Mouse (Mus musculus) layer of hippocampus, adult 2 months (tissue): ENCODE data around the gene Sept10. TPM values are rescaled to one million over a fixed set of nuclear protein-coding genes. Genes with fewer than 3 reads are reported as not detected.

Source experiments
- DNase-seq, 2 experiments: peaks; one replicate each; pipeline ENCODE4 v3.0.0; 2022; ENCODE audit warnings: low spot score in 2 of 2
- H3K27ac ChIP-seq: fragments of 200-600 bp; 2 replicates; pipeline ENCODE4 v1.8.1; 2022
- H3K4me3 ChIP-seq: fragments of 200-600 bp; 2 replicates; pipeline ENCODE4 v1.8.1; 2022; ENCODE audit warnings: mild to moderate bottlenecking
- CTCF ChIP-seq: fragments of 200-600 bp; conservative IDR thresholded peaks from 2 replicates; pipeline ENCODE4 v1.8.1; 2022; ENCODE audit warnings: antibody characterized with exemption, mild to moderate bottlenecking, moderate library complexity
- total RNA-seq, 2 experiments: library from RNA; stranded (reverse); gene quantifications; 2 replicates each; pipeline ENCODE4 v1.2.3; 2021

Sept10 gene
- total RNA-seq, 2 experiments from 2014 or later = 8.0 to 8.7 TPM

DNA sequence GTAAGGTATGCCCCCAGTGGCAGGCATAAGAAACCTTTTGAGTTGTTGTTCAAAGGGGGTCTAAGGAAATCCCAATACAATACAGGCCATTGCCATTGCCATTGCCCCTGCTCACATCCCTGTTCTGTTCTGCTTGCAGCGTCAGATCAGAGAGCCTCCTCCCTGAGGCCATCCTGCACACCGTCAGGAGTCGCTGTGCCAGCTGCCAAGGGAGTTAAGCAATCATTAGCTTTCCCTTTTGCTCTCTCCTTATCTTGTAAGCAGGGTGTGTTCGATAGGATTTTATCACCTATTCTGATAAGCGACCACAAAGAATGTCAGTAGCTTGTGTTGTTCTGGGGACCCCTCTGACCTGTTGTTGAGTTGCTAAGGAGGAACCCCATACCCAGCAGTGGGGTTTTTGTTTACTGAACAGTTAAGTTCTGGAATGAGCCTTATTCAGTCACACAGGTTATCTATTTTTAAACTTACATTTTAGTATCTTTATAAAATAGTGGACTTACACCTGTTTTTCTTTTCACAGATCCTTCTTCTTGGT is 69.0 kb downstream of the Sept10 start:
- TF ChIP-seq CTCF = no peak
- no peak overlapping the region for H3K4me3 ChIP-seq
- H3K27ac ChIP-seq = no peak overlapping the region
- no peak for DNase-seq

DNA sequence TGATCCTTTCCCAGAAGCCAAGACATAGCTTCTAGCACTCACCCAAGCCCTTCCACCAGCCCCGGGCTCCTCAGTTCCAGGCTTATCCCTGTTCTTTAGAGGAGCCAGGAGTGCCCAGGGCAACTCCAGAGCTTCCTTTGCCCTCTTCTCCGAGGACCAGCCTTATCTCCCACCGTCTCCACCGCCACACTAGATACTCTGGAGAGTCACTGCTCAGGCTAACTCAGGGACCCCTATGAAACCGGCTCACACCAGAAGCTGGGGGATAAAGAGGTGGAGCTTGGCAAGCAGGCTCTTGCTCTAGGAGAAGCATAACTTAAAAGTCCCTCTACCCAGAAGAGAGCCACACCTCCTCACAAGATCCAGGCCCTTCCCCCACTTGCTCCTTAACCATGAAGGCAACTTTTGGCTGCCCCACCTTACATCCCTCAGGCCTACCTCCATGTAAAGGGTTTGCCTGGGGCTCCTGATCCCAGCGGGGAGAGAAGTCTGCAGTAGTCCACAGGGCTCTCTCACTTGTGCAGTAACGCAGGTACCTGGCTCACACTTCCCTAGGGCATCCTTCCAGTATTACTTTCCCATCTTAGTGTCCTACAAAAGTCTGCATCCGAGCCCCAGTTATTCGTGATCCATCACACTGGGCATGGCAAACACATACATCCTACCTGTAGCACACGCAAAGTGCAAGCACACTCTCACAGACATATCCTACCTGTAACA is 70.5 kb downstream of the Sept10 start:
- H3K27ac ChIP-seq = no peak overlapping the region
- no peak overlapping the region for H3K4me3 ChIP-seq
- DNase-seq = no peak
- no peak for TF ChIP-seq CTCF

DNA sequence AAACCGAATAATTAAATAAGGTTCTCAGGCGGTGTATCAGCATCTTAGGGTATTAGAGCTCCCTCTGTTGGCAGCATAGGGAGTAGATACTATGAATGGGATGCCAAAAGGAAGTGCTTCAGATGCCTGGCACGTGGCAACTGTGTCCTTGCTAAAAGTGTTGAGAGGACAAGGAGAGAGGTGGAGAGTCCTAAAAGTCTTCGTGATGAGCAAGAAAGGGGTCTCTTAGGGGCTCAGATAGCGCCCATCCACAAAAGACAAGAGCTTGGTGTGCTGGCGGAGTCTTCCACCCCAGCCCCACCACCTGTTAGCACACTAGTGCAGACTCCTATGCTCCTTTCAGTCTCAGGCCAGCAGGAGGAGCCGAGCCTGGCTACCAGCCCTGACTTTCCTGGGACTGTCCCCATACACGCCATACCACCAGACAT is 71.7 kb downstream of the Sept10 start:
- no peak overlapping the region for H3K27ac ChIP-seq
- no peak overlapping the region for H3K4me3 ChIP-seq
- peak; percentile 66 to 68 for DNase-seq

DNA sequence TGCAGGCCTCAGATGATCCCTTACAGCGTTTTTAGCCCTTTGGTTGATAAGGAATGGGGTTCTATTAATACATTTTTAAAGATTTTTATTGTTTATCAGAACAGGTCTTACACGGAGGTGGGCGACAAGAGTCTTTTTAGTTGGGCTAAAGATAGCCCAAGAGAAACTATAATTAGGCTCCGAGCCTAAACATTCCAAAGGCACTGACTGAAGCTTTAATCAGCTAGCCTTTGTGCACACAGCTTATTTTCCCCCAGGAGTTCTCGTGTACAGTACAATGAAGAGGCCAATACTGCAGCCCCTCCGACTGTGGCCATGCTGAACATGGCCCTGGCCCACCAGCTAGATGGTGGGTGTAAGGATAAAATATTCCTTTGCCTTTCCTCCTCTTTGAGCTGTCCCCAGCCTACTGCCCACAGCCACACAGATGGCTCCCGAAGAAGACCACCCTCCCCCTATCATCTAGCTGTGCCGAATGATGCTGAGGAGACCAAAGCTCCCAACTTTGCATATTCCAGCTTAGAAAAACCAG is 88.1 kb downstream of the Sept10 start:
- no peak for TF ChIP-seq CTCF
- DNase-seq = no peak
- Histone ChIP-seq H3K4me3 (no peak overlapping the region), H3K27ac (peak overlapping the region; percentile 28; the same call in 1 of the 2 replicates)

More for the DNA sequence above, 71.7 kb downstream of the Sept10 start:
- peak; percentile 90 for TF ChIP-seq CTCF

DNA sequence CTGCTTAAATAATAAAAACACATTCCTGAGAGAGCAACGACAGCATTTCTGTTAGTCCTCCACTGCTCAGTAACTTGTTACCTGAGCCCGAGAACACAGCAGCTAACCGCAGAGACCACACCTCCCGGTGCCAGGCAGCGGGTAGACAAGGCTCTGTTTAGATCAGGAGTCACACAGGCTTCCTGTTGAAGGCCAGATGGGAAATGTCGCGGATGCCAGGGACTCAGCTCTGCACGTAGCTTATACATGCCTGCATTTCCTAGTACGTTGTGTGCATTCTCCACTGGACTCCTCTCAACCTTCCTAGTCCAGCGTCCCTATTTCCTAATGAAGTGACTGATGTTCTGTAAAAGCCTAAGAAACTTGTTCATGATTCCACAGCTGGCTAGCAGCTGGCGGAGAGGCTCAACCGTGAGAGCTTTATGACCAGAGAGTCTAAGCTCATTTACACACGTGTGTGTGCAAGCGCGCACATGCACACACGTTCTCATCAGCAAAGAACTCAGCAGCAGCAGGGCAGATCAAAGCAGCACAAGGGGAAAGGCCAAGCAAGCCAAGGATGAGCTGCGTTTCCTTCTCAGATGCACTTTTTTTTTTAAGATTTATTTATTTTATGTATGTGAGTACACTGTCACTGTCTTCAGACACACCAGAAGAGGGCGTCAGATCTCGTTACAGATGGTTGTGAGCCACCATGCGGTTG is 89.6 kb downstream of the Sept10 start:
- no peak for TF ChIP-seq CTCF
- DNase-seq = no peak
- no peak overlapping the region for H3K4me3 ChIP-seq
- H3K27ac ChIP-seq = no peak overlapping the region

DNA sequence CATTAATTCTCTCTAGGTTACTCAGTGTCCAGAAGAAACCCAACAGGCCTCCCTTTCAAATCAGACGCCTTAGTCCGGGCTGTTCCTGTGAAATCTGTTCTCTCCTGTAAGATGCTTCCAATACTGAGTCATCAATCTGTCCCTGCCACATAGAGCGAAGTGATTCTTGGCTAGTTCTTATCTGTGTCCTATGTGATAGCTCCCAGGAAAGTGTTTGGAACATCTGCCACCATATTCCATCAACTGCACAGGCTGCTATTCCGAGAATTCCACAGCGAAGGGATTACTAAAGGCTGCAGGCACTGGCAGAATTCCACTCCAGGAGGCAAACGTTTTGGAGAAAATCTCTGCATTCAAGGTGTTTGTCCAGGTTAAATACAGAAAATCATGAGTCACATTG is 94.0 kb downstream of the Sept10 start:
- Histone ChIP-seq H3K4me3 (no peak overlapping the region), H3K27ac (peak overlapping the region; percentile 61; the same call in 1 of the 2 replicates)
- TF ChIP-seq CTCF = no peak
- peak in 1 of 2 experiments; percentile 49 for DNase-seq

DNA sequence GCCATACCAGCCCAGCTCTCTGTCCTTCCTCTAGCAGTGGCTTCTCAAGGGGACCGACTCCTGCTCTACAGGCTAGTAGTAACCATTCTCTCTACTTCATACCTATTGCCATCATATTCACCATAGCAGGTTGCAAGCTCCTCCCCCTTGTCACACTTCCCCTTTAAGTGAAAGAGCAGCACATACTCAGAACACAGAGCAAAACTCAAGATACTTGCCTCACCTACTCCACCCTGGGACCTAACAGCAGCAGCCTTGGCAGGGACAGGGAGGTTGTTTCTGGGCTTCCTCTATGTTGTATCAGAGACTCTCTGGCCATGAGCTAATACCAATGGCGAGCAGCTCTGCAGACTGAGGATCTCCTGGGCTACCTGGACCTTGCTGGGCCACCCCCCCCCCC is 96.2 kb downstream of the Sept10 start:
- no peak overlapping the region for H3K27ac ChIP-seq
- no peak for DNase-seq
- no peak for TF ChIP-seq CTCF
- no peak overlapping the region for H3K4me3 ChIP-seq

DNA sequence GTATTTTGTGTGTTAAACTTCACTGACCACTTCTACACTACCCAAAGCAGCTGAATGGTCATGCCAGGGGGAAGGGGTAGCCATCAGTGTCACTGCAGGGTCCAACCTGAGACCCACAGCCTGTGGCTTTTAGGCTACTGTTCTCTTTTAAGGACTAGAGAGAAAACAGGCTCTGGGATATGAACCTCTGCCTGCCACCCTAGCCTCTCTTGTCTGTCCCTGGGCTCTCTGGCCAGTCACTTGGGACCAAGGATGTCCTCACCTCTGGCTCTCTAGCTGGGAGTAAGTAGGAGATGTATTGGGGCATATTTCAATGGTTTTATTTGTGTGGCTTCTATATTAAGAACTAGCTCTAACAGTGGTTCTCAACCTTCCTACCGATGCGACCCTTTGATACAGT is 101.8 kb downstream of the Sept10 start:
- H3K27ac ChIP-seq = no peak overlapping the region

DNA sequence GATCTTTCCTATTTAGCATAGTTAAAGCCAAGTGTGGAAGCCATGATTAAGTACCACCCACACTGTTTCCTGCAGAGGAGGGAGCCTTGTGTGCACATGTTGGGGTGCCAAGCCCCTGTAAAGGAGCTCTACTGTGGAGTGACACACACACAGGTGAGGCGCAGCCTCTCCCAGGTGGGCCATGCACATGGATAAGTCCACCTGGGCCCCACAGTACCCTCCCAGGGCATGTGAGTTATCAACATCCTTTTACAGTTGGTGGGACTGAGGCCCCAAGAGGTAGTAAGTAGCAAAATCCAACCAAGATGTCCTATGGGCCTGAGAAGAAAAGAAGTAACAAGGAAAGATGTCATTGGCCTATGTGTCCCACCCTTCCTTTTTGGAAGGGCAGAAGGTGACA is 102.6 kb downstream of the Sept10 start:
- Histone ChIP-seq H3K4me3 (no peak overlapping the region), H3K27ac (peak overlapping the region; percentile 32; the same call in 1 of the 2 replicates)
- TF ChIP-seq CTCF = no peak
- no peak for DNase-seq

More for the DNA sequence above, 101.8 kb downstream of the Sept10 start:
- no peak overlapping the region for H3K4me3 ChIP-seq
- no peak for DNase-seq
- TF ChIP-seq CTCF = no peak

DNA sequence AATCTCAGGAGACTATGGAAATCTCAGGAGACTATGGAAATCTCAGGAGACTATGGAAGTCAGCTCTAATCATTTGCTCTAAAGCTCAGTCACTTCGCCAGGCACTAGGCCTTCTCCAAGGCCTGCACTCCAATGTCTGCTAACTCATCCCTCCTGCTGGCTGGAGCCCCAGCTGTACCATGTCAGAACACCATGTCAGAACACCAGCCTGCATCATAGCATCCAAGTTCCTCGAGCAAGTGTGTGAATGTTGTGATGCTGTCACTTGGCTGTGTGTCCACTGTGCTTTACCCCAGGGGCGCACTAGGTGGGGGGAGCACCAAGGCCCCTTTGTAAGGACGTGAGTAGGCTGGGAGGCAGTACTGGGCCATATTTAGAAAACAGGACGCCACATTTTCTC is 104.1 kb downstream of the Sept10 start:
- H3K4me3 ChIP-seq = no peak overlapping the region
- TF ChIP-seq CTCF = no peak
- H3K27ac ChIP-seq = peak overlapping the region; percentile 20; the same call in 1 of the 2 replicates
- no peak for DNase-seq

DNA sequence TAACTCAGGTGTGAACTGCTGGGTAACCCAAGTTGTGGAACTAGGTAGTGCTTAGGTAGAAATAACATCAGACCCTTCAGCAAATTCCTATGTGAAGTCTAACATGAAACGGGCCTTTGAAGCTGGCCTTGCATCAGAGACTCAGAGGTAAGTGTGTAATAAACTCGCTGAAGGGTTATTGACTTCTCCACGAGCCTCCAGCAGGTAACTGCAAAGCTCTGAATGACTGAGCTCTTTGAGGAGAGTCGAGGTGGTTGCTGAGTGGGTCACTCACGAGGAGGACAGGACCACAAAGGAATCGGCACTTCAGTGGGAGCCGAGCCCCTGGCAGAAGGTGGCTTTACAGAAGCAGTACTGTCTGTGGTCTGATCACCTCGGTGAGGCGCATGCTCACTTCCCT is 105.3 kb downstream of the Sept10 start:
- Histone ChIP-seq H3K4me3 (no peak overlapping the region), H3K27ac (peak overlapping the region; percentile 90)
- TF ChIP-seq CTCF = no peak
- DNase-seq = no peak

DNA sequence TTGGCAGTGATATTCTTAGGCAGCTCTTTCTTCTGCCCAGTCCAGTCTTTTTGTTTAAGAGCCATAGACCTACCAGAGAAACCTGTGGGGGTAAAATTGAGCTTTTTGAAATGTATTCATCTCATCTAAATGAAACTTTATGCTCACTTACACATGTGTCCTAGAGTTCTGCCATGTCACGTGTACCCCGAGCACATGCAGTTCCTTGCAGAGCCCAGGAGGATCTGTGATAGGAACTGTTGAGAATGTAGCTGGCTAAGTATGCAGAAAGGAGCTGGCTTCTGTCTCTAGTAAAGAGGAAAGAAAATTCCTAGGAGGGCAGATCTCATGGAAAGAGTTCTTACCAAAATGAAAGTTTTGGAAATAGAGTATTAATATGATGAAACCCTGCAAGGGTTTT is 106.0 kb downstream of the Sept10 start:
- Histone ChIP-seq H3K27ac (peak overlapping the region; percentile 90), H3K4me3 (no peak overlapping the region)
- no peak for TF ChIP-seq CTCF
- no peak for DNase-seq
